Mouse (Mus musculus) lung, postnatal 0 days (tissue): ENCODE data around the gene Six4. TPM values are rescaled to one million over a fixed set of nuclear protein-coding genes. Genes with fewer than 3 reads are reported as not detected.

Source experiments
- ATAC-seq: fragments of 200-750 bp; cut with Nextera tagmentation; 2 replicates; pipeline ENCODE4 v1.8.0; 2017; ENCODE audit warnings: moderate library complexity
- DNase-seq: peaks from one replicate; pipeline ENCODE4 v3.0.0-alpha.2; 2016; ENCODE audit warnings: low spot score
- H3K27ac ChIP-seq: fragments of 300-500 bp; sonication (generic); 2 replicates; pipeline ENCODE4 v1.5.1; 2014; ENCODE audit warnings: antibody characterized with exemption, mild to moderate bottlenecking, low read length, mixed read lengths
- H3K27me3 ChIP-seq: fragments of 300-500 bp; sonication (generic); replicated peaks from 2 replicates; pipeline ENCODE4 v1.6.1; 2014; ENCODE audit warnings: low read length, mixed read lengths; ENCODE audit not compliant: insufficient read depth
- H3K36me3 ChIP-seq: fragments of 300-500 bp; sonication (generic); 2 replicates; pipeline ENCODE4 v1.6.1; 2014; ENCODE audit warnings: low read length, mixed read lengths; ENCODE audit not compliant: insufficient read depth
- H3K4me1 ChIP-seq: fragments of 300-500 bp; sonication (generic); 2 replicates; pipeline ENCODE4 v1.6.1; 2014; ENCODE audit warnings: antibody characterized with exemption, low read depth, low read length, mixed read lengths; ENCODE audit not compliant: insufficient read depth
- H3K4me2 ChIP-seq: fragments of 300-500 bp; sonication (generic); replicated peaks from 2 replicates; pipeline ENCODE4 v1.6.1; 2014; ENCODE audit warnings: low read depth, mild to moderate bottlenecking, low read length, moderate library complexity, mixed read lengths
- H3K4me3 ChIP-seq: fragments of 300-500 bp; sonication (generic); 2 replicates; pipeline ENCODE4 v1.5.1; 2014; ENCODE audit warnings: low read depth, low read length
- H3K9ac ChIP-seq: fragments of 300-500 bp; sonication (generic); replicated peaks from 2 replicates; pipeline ENCODE4 v1.6.1; 2014; ENCODE audit warnings: low read depth, mild to moderate bottlenecking
- H3K9me3 ChIP-seq: fragments of 300-500 bp; sonication (generic); 2 replicates; pipeline ENCODE4 v1.6.1; 2016; ENCODE audit warnings: low read length, mixed read lengths
- CTCF ChIP-seq: IDR thresholded peaks from 2 replicates; pipeline ENCODE4 v1.5.1; 2016; ENCODE audit warnings: antibody characterized with exemption, mild to moderate bottlenecking
- EP300 ChIP-seq: IDR thresholded peaks from 2 replicates; pipeline ENCODE4 v1.6.1; 2016; ENCODE audit warnings: antibody characterized with exemption, mild to moderate bottlenecking, control low read depth
- WGBS: fragments of 180-500 bp; shearing (Covaris S2); extraction: QIAGEN DNeasy Blood & Tissue Kit; methylation state at CpG from one replicate; pipeline ENCODE4 v1.1.7; 2014; 5-methylcytosine and 5-hydroxymethylcytosine counted together
- polyA plus RNA-seq: library from polyadenylated mRNA; unstranded; fragments of >200 nt; fragmentation: Nextera tagmentation; extraction: Ambion mirVana; gene quantifications from 2 replicates; pipeline ENCODE4 v1.2.1, GENCODE M21; 2015

Gene Six4
- polyA plus RNA-seq, 1 experiment from 2014 or later: 0.88 TPM

- no peak overlapping the region for H3K27ac ChIP-seq
- no peak for TF ChIP-seq CTCF
- no peak for TF ChIP-seq EP300
- H3K4me1 ChIP-seq: peaks cover 7% of the 10 kb centered on the region; the same call in 1 of the 2 replicates
- H3K36me3 ChIP-seq: no peaks in the 10 kb centered on the region
- no peaks in the 10 kb centered on the region for H3K9me3 ChIP-seq
- peak overlapping the region; percentile 85 for H3K4me2 ChIP-seq
- H3K4me3 ChIP-seq: peak overlapping the region; percentile 49
- peaks cover 53% of the 10 kb centered on the region for H3K27me3 ChIP-seq
- no peak overlapping the region for H3K9ac ChIP-seq
- DNase-seq (no peak), ATAC-seq (peak; percentile 26)
- 13% methylated on average over 34 of the region's 34 CpGs for WGBS
These were observed 60.3 kb downstream of the Six4 start for GRCm38 (mm10) chr12:73052651-73053591.

GRCm38 (mm10) chr12:73052036-73052650, 61.1 kb downstream of the Six4 start:
- ATAC-seq (no peak), DNase-seq (no peak)
- no peak overlapping the region for H3K27ac ChIP-seq
- H3K9ac ChIP-seq: no peak overlapping the region
- peaks cover 7% of the 10 kb centered on the region; the same call in 1 of the 2 replicates for H3K4me1 ChIP-seq
- no peaks in the 10 kb centered on the region for H3K36me3 ChIP-seq
- no peak overlapping the region for H3K4me2 ChIP-seq
- H3K4me3 ChIP-seq: no peak overlapping the region
- TF ChIP-seq CTCF: no peak
- TF ChIP-seq EP300: no peak
- 10% methylated on average over 19 of the region's 19 CpGs for WGBS
- peaks cover 61% of the 10 kb centered on the region for H3K27me3 ChIP-seq
- H3K9me3 ChIP-seq: no peaks in the 10 kb centered on the region

- Histone ChIP-seq H3K27me3 (peaks cover 72% of the 10 kb centered on the region), H3K36me3 (no peaks in the 10 kb centered on the region), H3K27ac (no peak overlapping the region), H3K9me3 (no peaks in the 10 kb centered on the region), H3K4me2 (no peak overlapping the region), H3K4me1 (peaks cover 14% of the 10 kb centered on the region), H3K9ac (no peak overlapping the region), H3K4me3 (no peak overlapping the region)
- TF ChIP-seq EP300 (no peak), CTCF (no peak)
- DNase-seq: no peak
- 2% methylated on average over 15 of the region's 15 CpGs for WGBS
- no peak for ATAC-seq
These were observed 62.3 kb downstream of the Six4 start for GRCm38 (mm10) chr12:73050811-73051580.

GRCm38 (mm10) chr12:73050305-73050704, 63.0 kb downstream of the Six4 start:
- Histone ChIP-seq H3K36me3 (no peaks in the 10 kb centered on the region), H3K9me3 (no peaks in the 10 kb centered on the region), H3K4me3 (no peak overlapping the region), H3K4me2 (no peak overlapping the region), H3K27ac (no peak overlapping the region), H3K4me1 (peaks cover 20% of the 10 kb centered on the region), H3K27me3 (peaks cover 79% of the 10 kb centered on the region), H3K9ac (no peak overlapping the region)
- ATAC-seq (no peak), DNase-seq (no peak)
- TF ChIP-seq EP300 (no peak), CTCF (no peak)
- WGBS: under 1% methylated on average over 13 of the region's 13 CpGs

Other genes starting within 250 kb of the Six4 start
- not detected in 2 replicates for gene Six6, start 173.6 kb downstream of the Six4 start, polyA plus RNA-seq
- 0.08 and 0.17 TPM in 2 replicates for gene 4930447C04Rik, start 172.7 kb downstream of the Six4 start, polyA plus RNA-seq
- 0.70 and 0.92 TPM in 2 replicates for gene Six1, start 59.6 kb downstream of the Six4 start, polyA plus RNA-seq
- 23.0 and 25.8 TPM in 2 replicates for gene Mnat1, start 10.3 kb upstream of the Six4 start, polyA plus RNA-seq
- 7.7 and 9.0 TPM in 2 replicates for gene Trmt5, start 173.3 kb upstream of the Six4 start, polyA plus RNA-seq
- 4.2 and 8.2 TPM in 2 replicates for gene Slc38a6, start 173.3 kb upstream of the Six4 start, polyA plus RNA-seq